Mouse (Mus musculus): Measurements from ENCODE around the gene Ttc32. TPM values are rescaled to one million over a fixed set of nuclear protein-coding genes. Genes with fewer than 3 reads are reported as not detected.
"Not testable (repeated sequence)": the region's sequence is repeated elsewhere in the genome, so short reads cannot be mapped to it uniquely, and the experiment has no call there.

Gene Ttc32
- polyA plus RNA-seq, 1 experiment from 2014 or later = 15.3 TPM

DNA sequence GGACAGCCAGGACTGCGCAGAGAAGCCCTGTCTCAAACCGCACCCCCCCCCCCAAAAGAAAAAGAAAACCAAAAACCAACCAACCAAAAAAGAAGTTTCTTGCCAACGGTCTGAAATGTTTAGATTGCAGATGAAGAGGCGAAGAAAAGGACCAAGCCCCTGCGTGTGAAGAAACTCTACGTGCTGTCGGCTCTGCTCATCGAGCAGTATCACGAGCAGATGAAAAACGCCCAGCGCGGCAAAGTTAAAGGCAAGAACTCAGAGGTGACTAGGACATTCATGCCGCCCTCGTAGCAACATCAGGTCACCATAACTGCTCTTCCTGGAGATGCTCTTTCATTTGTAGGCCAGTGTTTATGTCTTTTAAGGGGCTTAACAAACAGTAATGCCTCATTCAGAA lies 5.7 kb upstream of the Ttc32 start:
- 85% methylated on average over 14 of the region's 14 CpGs for WGBS
- no peak for ATAC-seq (ENCODE audit: extremely low read depth, insufficient number of reproducible peaks, low FRiP score, low TSS enrichment)
- H3K4me2 ChIP-seq = no peak overlapping the region
- no peak overlapping the region for H3K9ac ChIP-seq
- H3K27ac ChIP-seq (replicated peaks) = no peak overlapping the region
- H3K36me3 ChIP-seq = peaks cover 8% of the 10 kb centered on the region
- H3K4me3 ChIP-seq = no peak overlapping the region
- H3K9me3 ChIP-seq = no peaks in the 10 kb centered on the region
- H3K4me1 ChIP-seq = peaks cover 3% of the 10 kb centered on the region; the same call in 1 of the 2 replicates
- H3K27me3 ChIP-seq (replicated peaks) = no peaks in the 10 kb centered on the region

GRCm38 (mm10) chr12:9024736-9025135 lies 5.1 kb upstream of the Ttc32 start:
- Histone ChIP-seq H3K27ac (replicated peaks) (no peak overlapping the region; the same call in 1 of the 2 replicates), H3K4me1 (peaks cover 3% of the 10 kb centered on the region; the same call in 1 of the 2 replicates), H3K4me2 (peak overlapping the region; percentile 28; the same call in 1 of the 2 replicates), H3K9ac (peak overlapping the region; percentile 25; the same call in 1 of the 2 replicates), H3K4me3 (no peak overlapping the region), H3K9me3 (no peaks in the 10 kb centered on the region), H3K27me3 (replicated peaks) (no peaks in the 10 kb centered on the region), H3K36me3 (peaks cover 4% of the 10 kb centered on the region; the same call in 1 of the 2 replicates)
- ATAC-seq (ENCODE audit: extremely low read depth, insufficient number of reproducible peaks, low FRiP score, low TSS enrichment) = no peak
- WGBS = 45% methylated on average over 13 of the region's 13 CpGs

GRCm38 (mm10) chr12:9026843-9027242 lies 3.0 kb upstream of the Ttc32 start:
- no peak for ATAC-seq (ENCODE audit: extremely low read depth, insufficient number of reproducible peaks, low FRiP score, low TSS enrichment)
- Histone ChIP-seq H3K27ac (replicated peaks) (no peak overlapping the region), H3K4me1 (peaks cover 8% of the 10 kb centered on the region; the same call in 1 of the 2 replicates), H3K4me2 (no peak overlapping the region), H3K36me3 (peaks cover 4% of the 10 kb centered on the region; the same call in 1 of the 2 replicates), H3K9ac (no peak overlapping the region), H3K27me3 (replicated peaks) (no peaks in the 10 kb centered on the region), H3K4me3 (no peak overlapping the region), H3K9me3 (no peaks in the 10 kb centered on the region)

DNA sequence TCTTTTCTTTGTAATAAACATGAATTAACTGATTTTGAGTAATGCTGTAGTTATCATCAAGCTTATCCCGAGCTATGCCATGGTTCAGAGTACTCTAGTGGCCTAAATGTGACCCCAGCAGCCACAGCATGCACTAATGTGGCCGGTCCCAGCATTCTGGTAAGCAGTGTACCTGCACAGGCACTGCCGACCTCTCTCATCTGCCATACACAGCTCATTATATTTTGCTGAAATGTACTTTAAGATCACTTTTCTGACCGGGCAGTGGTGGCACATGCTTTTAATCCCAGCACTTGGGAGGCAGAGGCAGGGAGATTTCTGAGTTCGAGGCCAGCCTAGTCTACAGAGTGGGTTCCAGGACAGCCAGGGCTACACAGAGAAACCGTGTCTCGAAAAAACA lies 981 bp upstream of the Ttc32 start:
- WGBS = 83% methylated on average over 7 of the region's 7 CpGs
- H3K27me3 ChIP-seq (replicated peaks); H3K27ac ChIP-seq (replicated peaks); H3K4me3 ChIP-seq; H3K4me1 ChIP-seq; H3K9me3 ChIP-seq; ATAC-seq (ENCODE audit: extremely low read depth, insufficient number of reproducible peaks, low FRiP score, low TSS enrichment); H3K36me3 ChIP-seq; H3K4me2 ChIP-seq; H3K9ac ChIP-seq: not testable (repeated sequence)

GRCm38 (mm10) chr12:9029506-9029887 lies 300 bp upstream of the Ttc32 start:
- Histone ChIP-seq H3K4me3 (peak overlapping the region; percentile 71), H3K27ac (replicated peaks) (peak overlapping the region; percentile 98), H3K27me3 (replicated peaks) (no peaks in the 10 kb centered on the region), H3K9me3 (no peaks in the 10 kb centered on the region), H3K9ac (peak overlapping the region; percentile 93), H3K4me2 (peak overlapping the region; percentile 70), H3K4me1 (peaks cover 13% of the 10 kb centered on the region; the same call in 1 of the 2 replicates), H3K36me3 (peaks cover 4% of the 10 kb centered on the region; the same call in 1 of the 2 replicates)
- peak; percentile 16; the same call in 1 of the 2 replicates for ATAC-seq (ENCODE audit: extremely low read depth, insufficient number of reproducible peaks, low FRiP score, low TSS enrichment)
- WGBS = 29% methylated on average over 4 of the region's 4 CpGs

- Histone ChIP-seq H3K9ac (peak overlapping the region; percentile 93), H3K27me3 (replicated peaks) (no peaks in the 10 kb centered on the region), H3K4me1 (peaks cover 12% of the 10 kb centered on the region; the same call in 1 of the 2 replicates), H3K36me3 (peaks cover 4% of the 10 kb centered on the region; the same call in 1 of the 2 replicates), H3K4me3 (peak overlapping the region; percentile 71), H3K4me2 (peak overlapping the region; percentile 70), H3K27ac (replicated peaks) (no peak overlapping the region), H3K9me3 (no peaks in the 10 kb centered on the region)
- no peak for ATAC-seq (ENCODE audit: extremely low read depth, insufficient number of reproducible peaks, low FRiP score, low TSS enrichment)
- WGBS = 63% methylated on average over 8 of the region's 8 CpGs
Measured at GRCm38 (mm10) chr12:9031166-9031565, 1.4 kb downstream of the Ttc32 start.

DNA sequence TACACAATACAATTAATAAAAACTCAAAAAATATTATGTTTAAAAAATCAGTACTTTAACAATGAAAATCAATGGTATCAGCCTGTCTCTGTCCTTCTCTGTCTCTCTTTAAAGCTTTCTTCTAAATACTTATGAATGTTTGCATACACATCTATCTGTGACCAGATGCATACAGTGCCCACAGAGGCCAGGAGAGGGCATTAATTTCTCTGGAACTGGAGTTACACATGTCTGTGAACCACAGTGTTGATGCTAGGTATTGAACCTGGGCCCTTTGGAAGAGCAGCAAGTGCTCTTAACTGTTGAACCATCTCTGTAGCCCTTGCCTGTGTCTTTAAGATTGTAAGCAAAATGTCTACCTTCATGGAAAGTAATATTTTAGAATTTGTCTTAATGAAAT lies 3.3 kb downstream of the Ttc32 start:
- peaks cover 12% of the 10 kb centered on the region; the same call in 1 of the 2 replicates for H3K4me1 ChIP-seq
- no peak overlapping the region for H3K4me2 ChIP-seq
- ATAC-seq (ENCODE audit: extremely low read depth, insufficient number of reproducible peaks, low FRiP score, low TSS enrichment) = no peak
- H3K36me3 ChIP-seq = 0 out of 2 replicates have a peak, but pooled peaks cover under 1% of the 10 kb centered on the region
- no peak overlapping the region for H3K9ac ChIP-seq
- H3K27ac ChIP-seq (replicated peaks) = no peak overlapping the region
- H3K9me3 ChIP-seq = no peaks in the 10 kb centered on the region
- no peaks in the 10 kb centered on the region for H3K27me3 ChIP-seq (replicated peaks)
- no peak overlapping the region for H3K4me3 ChIP-seq

DNA sequence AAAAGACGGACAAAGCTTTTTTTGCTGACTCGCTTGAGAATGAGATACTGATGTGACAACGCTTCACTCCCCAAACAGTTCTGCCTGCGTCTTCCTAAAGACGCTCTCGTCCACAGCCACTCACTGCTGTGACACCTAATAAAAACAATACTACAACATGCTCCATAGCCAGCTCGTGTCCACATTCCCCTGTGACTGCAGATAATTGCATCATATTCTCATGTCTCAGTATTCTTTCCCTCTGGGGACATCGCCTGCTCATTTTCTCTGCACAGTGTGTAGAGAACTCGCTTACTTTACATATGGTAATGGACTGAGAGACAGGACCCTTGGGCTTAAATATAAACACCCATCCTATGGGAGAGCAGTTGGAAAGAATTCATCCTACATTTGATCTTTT lies 6.6 kb downstream of the Ttc32 start:
- no peak overlapping the region for H3K4me2 ChIP-seq
- ATAC-seq (ENCODE audit: extremely low read depth, insufficient number of reproducible peaks, low FRiP score, low TSS enrichment) = no peak
- H3K9me3 ChIP-seq = no peaks in the 10 kb centered on the region
- peaks cover under 1% of the 10 kb centered on the region; the same call in 1 of the 2 replicates for H3K36me3 ChIP-seq
- H3K4me3 ChIP-seq = no peak overlapping the region
- no peak overlapping the region for H3K9ac ChIP-seq
- no peaks in the 10 kb centered on the region for H3K27me3 ChIP-seq (replicated peaks)
- WGBS = 78% methylated on average over 9 of the region's 9 CpGs
- peaks cover 7% of the 10 kb centered on the region; the same call in 1 of the 2 replicates for H3K4me1 ChIP-seq
- H3K27ac ChIP-seq (replicated peaks) = no peak overlapping the region

DNA sequence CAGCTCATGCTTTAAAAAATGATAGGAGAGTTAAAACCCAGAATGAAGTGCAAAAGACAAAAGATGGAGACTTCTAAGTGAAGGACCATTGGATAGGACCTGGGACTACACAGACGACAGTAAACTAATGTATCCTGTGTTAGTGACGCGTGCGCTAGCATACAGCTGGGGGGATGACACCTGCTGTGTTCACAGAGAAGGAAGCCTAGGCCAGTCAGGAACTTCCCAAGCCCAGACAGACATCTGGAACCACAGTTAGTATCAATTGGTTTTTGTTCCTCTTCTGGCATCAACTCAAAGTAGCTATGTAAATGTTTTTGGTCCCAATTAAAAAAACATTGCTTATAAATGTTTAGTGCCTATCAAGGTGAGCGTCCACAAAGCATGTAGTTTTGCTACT lies 10.4 kb downstream of the Ttc32 start:
- Histone ChIP-seq H3K4me2 (no peak overlapping the region), H3K4me3 (no peak overlapping the region), H3K36me3 (peaks cover 21% of the 10 kb centered on the region), H3K27me3 (replicated peaks) (no peaks in the 10 kb centered on the region), H3K9ac (no peak overlapping the region), H3K27ac (replicated peaks) (no peak overlapping the region), H3K9me3 (no peaks in the 10 kb centered on the region), H3K4me1 (no peaks in the 10 kb centered on the region)
- 77% methylated on average over 5 of the region's 5 CpGs for WGBS
- ATAC-seq (ENCODE audit: extremely low read depth, insufficient number of reproducible peaks, low FRiP score, low TSS enrichment) = no peak

DNA sequence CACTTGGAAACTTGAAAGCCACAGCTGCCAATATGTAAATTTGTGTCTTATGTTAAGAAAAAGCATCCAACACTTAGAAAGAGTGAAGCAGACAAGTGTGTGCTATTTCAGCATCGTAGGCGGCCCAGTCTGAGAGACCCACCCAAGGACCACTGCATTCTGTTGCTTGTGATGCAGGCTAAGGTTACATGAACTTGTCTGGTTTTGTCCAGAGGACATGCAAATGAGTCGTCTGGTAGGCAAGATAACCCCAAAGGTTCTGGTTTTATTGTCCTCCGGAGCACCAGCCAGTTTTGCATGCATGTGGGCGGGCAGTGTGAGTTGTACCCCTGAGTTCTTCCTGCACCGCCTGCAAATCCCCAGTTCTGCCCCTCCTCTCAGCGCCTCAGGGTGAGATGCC lies 10.9 kb downstream of the Ttc32 start:
- Histone ChIP-seq H3K4me1 (no peaks in the 10 kb centered on the region), H3K9ac (no peak overlapping the region), H3K9me3 (no peaks in the 10 kb centered on the region), H3K4me3 (no peak overlapping the region), H3K27me3 (replicated peaks) (no peaks in the 10 kb centered on the region), H3K4me2 (no peak overlapping the region), H3K27ac (replicated peaks) (no peak overlapping the region), H3K36me3 (peaks cover 21% of the 10 kb centered on the region)
- ATAC-seq (ENCODE audit: extremely low read depth, insufficient number of reproducible peaks, low FRiP score, low TSS enrichment) = no peak
- WGBS = 64% methylated on average over 7 of the region's 7 CpGs

DNA sequence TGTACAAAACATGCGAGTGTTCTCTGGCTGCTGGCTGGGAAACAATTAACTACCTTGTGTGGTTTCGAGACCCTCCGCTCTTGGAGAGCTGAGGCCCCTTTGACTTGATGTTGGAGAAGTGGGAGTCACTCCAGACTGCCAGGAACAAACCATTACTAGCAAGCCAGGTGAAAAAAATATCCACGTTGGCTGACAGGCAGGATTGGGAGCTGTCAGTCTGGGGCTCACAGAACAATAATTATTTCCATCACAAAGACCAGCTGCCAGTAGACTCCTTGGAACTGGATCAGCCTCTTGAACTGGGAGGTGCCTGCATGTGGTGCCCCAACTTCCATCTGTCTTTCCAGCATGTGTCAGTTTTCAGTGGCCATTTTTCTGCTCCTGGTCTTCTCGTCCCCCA lies 12.5 kb downstream of the Ttc32 start:
- no peak overlapping the region for H3K9ac ChIP-seq
- no peak overlapping the region for H3K4me2 ChIP-seq
- no peak overlapping the region for H3K27ac ChIP-seq (replicated peaks)
- H3K4me1 ChIP-seq = no peaks in the 10 kb centered on the region
- 68% methylated on average over 5 of the region's 5 CpGs for WGBS
- peaks cover 21% of the 10 kb centered on the region for H3K36me3 ChIP-seq
- no peak overlapping the region for H3K4me3 ChIP-seq
- no peaks in the 10 kb centered on the region for H3K9me3 ChIP-seq
- H3K27me3 ChIP-seq (replicated peaks) = no peaks in the 10 kb centered on the region
- ATAC-seq (ENCODE audit: extremely low read depth, insufficient number of reproducible peaks, low FRiP score, low TSS enrichment) = no peak

DNA sequence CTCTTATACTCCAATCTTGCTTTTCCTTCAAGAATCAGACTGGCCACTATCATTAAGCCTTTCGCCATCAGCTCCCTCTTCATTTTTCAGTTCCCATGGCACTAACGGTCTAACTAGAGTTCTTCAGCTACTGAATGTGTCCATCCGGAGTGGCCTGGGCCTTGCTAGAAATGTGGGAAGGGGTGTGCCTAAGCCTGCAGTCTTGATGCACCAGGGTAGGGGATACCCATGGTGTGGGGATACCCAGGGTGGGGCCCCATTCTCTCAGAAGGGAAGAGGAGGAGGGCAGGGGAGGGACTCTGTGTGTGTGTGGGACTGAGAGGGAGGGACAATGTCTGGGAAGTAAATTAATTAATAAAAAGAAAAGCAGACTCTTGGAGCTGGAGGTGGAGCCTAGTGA lies 13.0 kb downstream of the Ttc32 start:
- ATAC-seq (ENCODE audit: extremely low read depth, insufficient number of reproducible peaks, low FRiP score, low TSS enrichment) = no peak
- 77% methylated on average over 3 of the region's 3 CpGs for WGBS
- no peaks in the 10 kb centered on the region for H3K4me1 ChIP-seq
- no peak overlapping the region for H3K4me3 ChIP-seq
- H3K9me3 ChIP-seq = no peaks in the 10 kb centered on the region
- no peak overlapping the region for H3K9ac ChIP-seq
- no peaks in the 10 kb centered on the region for H3K27me3 ChIP-seq (replicated peaks)
- peaks cover 21% of the 10 kb centered on the region for H3K36me3 ChIP-seq
- H3K4me2 ChIP-seq = no peak overlapping the region
- no peak overlapping the region for H3K27ac ChIP-seq (replicated peaks)
